Mouse (Mus musculus) heart, adult 2 months (tissue): Measurements from ENCODE around the gene Erg.

Source experiments
- CTCF ChIP-seq: fragments of 200-600 bp; IDR thresholded peaks from 2 replicates; pipeline ENCODE4 v1.8.1; 2022; ENCODE audit warnings: antibody characterized with exemption, mild to moderate bottlenecking, moderate library complexity
- POLR2A ChIP-seq: fragments of 200-500 bp; IDR thresholded peaks from 2 replicates; pipeline ENCODE4 v1.6.1; 2011; ENCODE audit warnings: mild to moderate bottlenecking, low read depth, low read length, control low read depth; ENCODE audit not compliant: insufficient read depth

DNA sequence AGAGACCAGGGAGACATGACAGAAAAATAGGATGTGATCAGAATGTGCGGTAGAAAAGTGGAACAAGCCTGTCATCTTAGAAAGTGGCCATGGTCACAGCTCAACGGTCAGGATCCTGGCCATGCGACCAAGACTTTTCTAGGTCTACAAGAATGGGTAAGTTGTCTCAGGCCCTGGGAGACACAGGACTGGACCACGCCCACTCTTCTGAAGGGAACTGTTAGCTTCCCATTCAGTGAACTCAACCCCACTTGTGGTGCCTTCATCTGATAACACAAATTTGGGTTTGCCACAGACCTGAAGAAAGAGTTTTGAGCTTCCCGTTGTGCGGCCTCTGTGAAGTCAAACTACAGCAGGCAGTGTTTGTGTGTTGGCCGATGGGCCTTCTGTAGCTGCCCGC lies 152.0 kb downstream of the Erg start:
- TF ChIP-seq CTCF = no peak
- TF ChIP-seq POLR2A = no peak
